Mouse (Mus musculus) ES-Bruce4 (cell line): ENCODE results near the gene Ugt3a1.

Source experiments
- CTCF ChIP-seq: IDR thresholded peaks from one replicate; pipeline ENCODE4 v1.8.1; 2011; ENCODE audit warnings: low read depth, low read length
- EP300 ChIP-seq: IDR thresholded peaks from 2 replicates; pipeline ENCODE4 v1.6.1; 2011; ENCODE audit warnings: low read depth, low read length; ENCODE audit not compliant: insufficient read depth
- POLR2A ChIP-seq: IDR thresholded peaks from one replicate; pipeline ENCODE4 v1.8.1; 2011; ENCODE audit warnings: low read length; ENCODE audit not compliant: insufficient read depth

GRCm38 (mm10) chr15:9246345-9246744, 30.3 kb upstream of the Ugt3a1 start:
- no peak for TF ChIP-seq CTCF
- TF ChIP-seq POLR2A: no peak
- no peak for TF ChIP-seq EP300
